Mouse (Mus musculus) heart, postnatal 0 days (tissue): ENCODE data around the gene Chrne.
A peak's percentile ranks its signal among the peaks of the same experiment; 100 is the strongest.

ENCODE experiments used
- CTCF ChIP-seq: IDR thresholded peaks from 2 replicates; pipeline ENCODE4 v1.5.1; 2016; ENCODE audit warnings: antibody characterized with exemption, control low read depth, low read depth
- EP300 ChIP-seq: IDR thresholded peaks from 2 replicates; pipeline ENCODE4 v1.6.1; 2016; ENCODE audit warnings: antibody characterized with exemption, low read depth

- peak; percentile 52 for TF ChIP-seq CTCF
- no peak for TF ChIP-seq EP300
Observed at GRCm38 (mm10) chr11:70629557-70629956, 10.5 kb upstream of the Chrne start.
